Mouse (Mus musculus) heart, embryonic 16.5 days (tissue): ENCODE measurements around the gene Tusc2. TPM values are rescaled to one million over a fixed set of nuclear protein-coding genes. Genes with fewer than 3 reads are reported as not detected.

Source experiments
- ATAC-seq: fragments of 200-750 bp; cut with Nextera tagmentation; replicated peaks from 2 replicates; pipeline ENCODE4 v1.8.0; 2017; ENCODE audit warnings: moderate number of reproducible peaks; ENCODE audit not compliant: insufficient read depth, low FRiP score; ENCODE audit errors: extremely low read depth
- H3K27ac ChIP-seq: fragments of 300-500 bp; sonication (generic); 2 replicates; pipeline ENCODE4 v1.5.1; 2014; ENCODE audit warnings: mild to moderate bottlenecking, low read length, control low read depth, moderate library complexity
- H3K27me3 ChIP-seq: fragments of 300-500 bp; sonication (generic); 2 replicates; pipeline ENCODE4 v1.6.1; 2014; ENCODE audit warnings: low read length, mixed read lengths; ENCODE audit not compliant: control insufficient read depth, insufficient read depth
- H3K36me3 ChIP-seq: fragments of 300-500 bp; sonication (generic); 2 replicates; pipeline ENCODE4 v1.6.1; 2014; ENCODE audit not compliant: control insufficient read depth, insufficient read depth
- H3K4me1 ChIP-seq: fragments of 300-500 bp; sonication (generic); 2 replicates; pipeline ENCODE4 v1.6.1; 2014; ENCODE audit warnings: low read length, mixed read lengths; ENCODE audit not compliant: control insufficient read depth, insufficient read depth
- H3K4me2 ChIP-seq: fragments of 300-500 bp; sonication (generic); 2 replicates; pipeline ENCODE4 v1.6.1; 2014; ENCODE audit warnings: low read depth, mild to moderate bottlenecking, control low read depth, low read length
- H3K4me3 ChIP-seq: fragments of 300-500 bp; sonication (generic); 2 replicates; pipeline ENCODE4 v1.5.1; 2014; ENCODE audit warnings: mild to moderate bottlenecking, control low read depth, low read length
- H3K9ac ChIP-seq: fragments of 300-500 bp; sonication (generic); 2 replicates; pipeline ENCODE4 v1.6.1; 2014; ENCODE audit warnings: low read length, control low read depth
- H3K9me3 ChIP-seq: fragments of 300-500 bp; sonication (generic); replicated peaks from 2 replicates; pipeline ENCODE4 v1.6.1; 2016; ENCODE audit warnings: low read length; ENCODE audit not compliant: control insufficient read depth
- WGBS: fragments of 180-500 bp; shearing (Covaris S2); extraction: QIAGEN DNeasy Blood & Tissue Kit; methylation state at CpG from one replicate; pipeline ENCODE4 v1.1.7; 2014; 5-methylcytosine and 5-hydroxymethylcytosine counted together
- polyA plus RNA-seq: library from polyadenylated mRNA; unstranded; fragments of >200 nt; fragmentation: Nextera tagmentation; extraction: Ambion mirVana; gene quantifications from 2 replicates; pipeline ENCODE4 v1.2.1, GENCODE M21; 2015

The Tusc2 gene
- polyA plus RNA-seq, 1 experiment from 2014 or later, result 44.3 TPM

- Histone ChIP-seq H3K36me3 (no peaks in the 10 kb centered on the region), H3K4me3 (peak overlapping the region; percentile 39), H3K9me3 (no peaks in the 10 kb centered on the region), H3K27me3 (no peaks in the 10 kb centered on the region), H3K4me1 (peaks cover 59% of the 10 kb centered on the region), H3K27ac (peak overlapping the region; percentile 75), H3K9ac (peak overlapping the region; percentile 66), H3K4me2 (peak overlapping the region; percentile 60)
- WGBS, result 64% methylated on average over 2 of the region's 2 CpGs
- no peak for ATAC-seq
These were observed 44.0 kb downstream of the Tusc2 start for GRCm38 (mm10) chr9:107607036-107607435.

GRCm38 (mm10) chr9:107607653-107608245 is 44.7 kb downstream of the Tusc2 start:
- 26% methylated on average over 9 of the region's 9 CpGs for WGBS
- Histone ChIP-seq H3K9ac (peak overlapping the region; percentile 66), H3K4me2 (peak overlapping the region; percentile 60)

GRCm38 (mm10) chr9:107608741-107609432 is 45.8 kb downstream of the Tusc2 start, which contains the start of gene Sema3b:
TSS of gene Sema3b (minus strand) at chr9:107609229.
- Histone ChIP-seq H3K4me3 (0 out of 2 replicates have a peak within 1 kb of the TSS, but pooled peaks have one; percentile 4), H3K4me2 (peak within 1 kb of the TSS; percentile 60), H3K27ac (peak within 1 kb of the TSS; percentile 75), H3K36me3 (no peaks in the 10 kb centered on the region), H3K9me3 (no peaks in the 10 kb centered on the region), H3K27me3 (no peaks in the 10 kb centered on the region), H3K4me1 (peaks cover 62% of the 10 kb centered on the region), H3K9ac (peak within 1 kb of the TSS; percentile 66)
- 48% methylated on average over 12 of the region's 12 CpGs for WGBS
- ATAC-seq, result 0 out of 2 replicates have a peak, but pooled peaks have one; percentile 2

More at GRCm38 (mm10) chr9:107607653-107608245, 44.7 kb downstream of the Tusc2 start:
- Histone ChIP-seq H3K36me3 (no peaks in the 10 kb centered on the region), H3K27ac (peak overlapping the region; percentile 75), H3K4me3 (peak overlapping the region; percentile 11; the same call in 1 of the 2 replicates), H3K27me3 (no peaks in the 10 kb centered on the region), H3K9me3 (no peaks in the 10 kb centered on the region), H3K4me1 (peaks cover 58% of the 10 kb centered on the region)
- no peak for ATAC-seq

- Histone ChIP-seq H3K27me3 (no peaks in the 10 kb centered on the region), H3K4me3 (no peak overlapping the region), H3K9me3 (no peaks in the 10 kb centered on the region), H3K4me2 (no peak overlapping the region), H3K9ac (peak overlapping the region; percentile 6; the same call in 1 of the 2 replicates), H3K36me3 (no peaks in the 10 kb centered on the region), H3K27ac (peak overlapping the region; percentile 21; the same call in 1 of the 2 replicates), H3K4me1 (peaks cover 62% of the 10 kb centered on the region)
- ATAC-seq, result no peak
- WGBS, result 71% methylated on average over 4 of the region's 4 CpGs
These were observed 46.4 kb downstream of the Tusc2 start for GRCm38 (mm10) chr9:107609433-107609830.

GRCm38 (mm10) chr9:107611456-107612190 is 48.6 kb downstream of the Tusc2 start:
- peak overlapping the region; percentile 54 for H3K4me3 ChIP-seq
- no peaks in the 10 kb centered on the region for H3K9me3 ChIP-seq
- 0 out of 2 replicates have a peak, but pooled peaks have one; percentile 2 for ATAC-seq

GRCm38 (mm10) chr9:107612191-107612944 is 49.3 kb downstream of the Tusc2 start:
- Histone ChIP-seq H3K27ac (peak overlapping the region; percentile 94), H3K4me3 (peak overlapping the region; percentile 54), H3K27me3 (no peaks in the 10 kb centered on the region), H3K9me3 (no peaks in the 10 kb centered on the region), H3K9ac (peak overlapping the region; percentile 89), H3K4me1 (peaks cover 47% of the 10 kb centered on the region), H3K4me2 (peak overlapping the region; percentile 85), H3K36me3 (peaks cover 23% of the 10 kb centered on the region)
- WGBS, result 6% methylated on average over 48 of the region's 48 CpGs
- ATAC-seq, result peak; percentile 90

More at GRCm38 (mm10) chr9:107611456-107612190, 48.6 kb downstream of the Tusc2 start:
- peak overlapping the region; percentile 94 for H3K27ac ChIP-seq
- H3K27me3 ChIP-seq, result no peaks in the 10 kb centered on the region
- H3K36me3 ChIP-seq, result peaks cover 19% of the 10 kb centered on the region
- peaks cover 53% of the 10 kb centered on the region for H3K4me1 ChIP-seq
- peak overlapping the region; percentile 85 for H3K4me2 ChIP-seq
- peak overlapping the region; percentile 89 for H3K9ac ChIP-seq
- WGBS, result 49% methylated on average over 6 of the region's 6 CpGs

- H3K9ac ChIP-seq, result peak overlapping the region; percentile 46
- peaks cover 44% of the 10 kb centered on the region for H3K4me1 ChIP-seq
- H3K4me2 ChIP-seq, result peak overlapping the region; percentile 85
- H3K27me3 ChIP-seq, result no peaks in the 10 kb centered on the region
- no peaks in the 10 kb centered on the region for H3K9me3 ChIP-seq
- peak overlapping the region; percentile 94 for H3K27ac ChIP-seq
- peak overlapping the region; percentile 54 for H3K4me3 ChIP-seq
- ATAC-seq, result 0 out of 2 replicates have a peak, but pooled peaks have one; percentile 10
- WGBS, result 12% methylated on average over 12 of the region's 12 CpGs
- peaks cover 27% of the 10 kb centered on the region for H3K36me3 ChIP-seq
These were observed 50.0 kb downstream of the Tusc2 start for GRCm38 (mm10) chr9:107612945-107613569.

GRCm38 (mm10) chr9:107615035-107615434 is 52.0 kb downstream of the Tusc2 start:
- no peak overlapping the region for H3K4me3 ChIP-seq
- peaks cover 33% of the 10 kb centered on the region for H3K36me3 ChIP-seq
- 0 out of 2 replicates have a peak overlapping the region, but pooled peaks have one; percentile 14 for H3K9ac ChIP-seq
- no peaks in the 10 kb centered on the region for H3K27me3 ChIP-seq
- no peak overlapping the region for H3K4me2 ChIP-seq
- WGBS, result 68% methylated on average over 4 of the region's 4 CpGs
- ATAC-seq, result no peak
- H3K9me3 ChIP-seq, result no peaks in the 10 kb centered on the region
- H3K4me1 ChIP-seq, result peaks cover 46% of the 10 kb centered on the region
- H3K27ac ChIP-seq, result no peak overlapping the region
